ENCODE assay signal across 15 mouse cellular contexts in the genomic region with DNA sequence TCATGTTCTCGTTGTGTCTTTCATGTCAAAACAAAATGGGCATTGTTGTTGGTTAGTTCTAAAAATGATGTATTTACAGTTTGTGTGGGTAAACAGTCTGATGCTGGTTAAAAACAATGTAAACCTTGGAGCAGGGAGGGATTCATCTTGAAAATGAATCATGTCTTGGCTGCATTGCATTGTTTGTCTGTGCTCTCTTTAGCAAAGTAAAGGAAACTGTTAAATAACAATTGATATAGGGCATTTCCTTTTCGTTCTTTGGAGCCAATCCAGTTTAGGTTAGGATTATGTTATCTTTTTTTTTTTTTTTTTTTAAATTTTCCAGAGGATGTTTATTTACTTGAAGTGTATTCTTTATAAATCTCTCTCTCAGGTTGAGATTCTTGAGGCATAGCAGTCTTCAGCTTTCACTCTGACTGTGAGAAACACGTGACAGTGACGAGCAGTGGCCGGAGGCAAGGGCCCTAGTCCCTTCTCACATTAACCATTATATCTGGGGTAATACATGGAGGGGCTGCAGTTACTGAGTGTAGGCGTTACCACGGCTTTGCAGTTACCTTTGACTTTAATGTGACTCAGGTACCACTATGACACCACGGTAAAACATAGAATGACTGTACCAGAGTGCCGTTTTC.
"Had no signal": no experiment of that assay in that cellular context is flagged by ENCODE, and none has a peak within 500 bp of the region (broad histone marks: within the 10 kb centered on the region; RNA-seq: fewer than 3 reads in every experiment).

No protein-coding gene starts in this region.

- H3K27me3 ChIP-seq: liver, embryonic 15.5 days; lung, embryonic 15.5 days; neural tube, embryonic 15.5 days had no signal

- H3K36me3 ChIP-seq: limb, embryonic 12.5 days; liver, embryonic 15.5 days; lung, embryonic 15.5 days; midbrain, embryonic 10.5 days; neural tube, embryonic 15.5 days had no signal

- H3K4me2 ChIP-seq: limb, embryonic 12.5 days; liver, embryonic 15.5 days; lung, embryonic 15.5 days; neural tube, embryonic 15.5 days had no signal

- ATAC-seq: intestine, embryonic 16.5 days had no signal

- H3K27ac ChIP-seq: layer of hippocampus, adult 2 months; limb, embryonic 12.5 days; liver, embryonic 15.5 days; lung, embryonic 15.5 days; midbrain, embryonic 10.5 days; neural tube, embryonic 15.5 days had no signal

- H3K4me1 ChIP-seq: limb, embryonic 12.5 days; liver, embryonic 15.5 days; neural tube, embryonic 15.5 days had no signal

- DNase-seq: kidney, adult 2 months; kidney, postnatal 36 days; liver; midbrain, embryonic 14.5 days; right cerebral cortex, adult 18-20 months; right cerebral cortex, postnatal 25 days; thymus, postnatal 36 days had no signal

- H3K9me3 ChIP-seq: limb, embryonic 12.5 days; liver, embryonic 15.5 days; lung, embryonic 15.5 days; midbrain, embryonic 10.5 days; neural tube, embryonic 15.5 days had no signal

- H3K9ac ChIP-seq: limb, embryonic 12.5 days; liver, embryonic 15.5 days; lung, embryonic 15.5 days; neural tube, embryonic 15.5 days had no signal

- H3K4me3 ChIP-seq: layer of hippocampus, adult 2 months; limb, embryonic 12.5 days; liver, embryonic 15.5 days; lung, embryonic 15.5 days; midbrain, embryonic 10.5 days; myocyte; neural tube, embryonic 15.5 days had no signal
